Mouse (Mus musculus) layer of hippocampus, postnatal 10 days (tissue): ENCODE results near the gene Cfap77. TPM values are rescaled to one million over a fixed set of nuclear protein-coding genes. Genes with fewer than 3 reads are reported as not detected.

Experiments used
- DNase-seq, 2 experiments: peaks; one replicate each; pipeline ENCODE4 v3.0.0; 2021; ENCODE audit warnings: low spot score in 2 of 2
- total RNA-seq, 2 experiments: library from RNA; stranded (reverse); gene quantifications; 2 replicates each; pipeline ENCODE4 v1.2.3; 2021

The Cfap77 gene
- total RNA-seq, 2 experiments from 2014 or later: 0.64 to 1.2 TPM

DNA sequence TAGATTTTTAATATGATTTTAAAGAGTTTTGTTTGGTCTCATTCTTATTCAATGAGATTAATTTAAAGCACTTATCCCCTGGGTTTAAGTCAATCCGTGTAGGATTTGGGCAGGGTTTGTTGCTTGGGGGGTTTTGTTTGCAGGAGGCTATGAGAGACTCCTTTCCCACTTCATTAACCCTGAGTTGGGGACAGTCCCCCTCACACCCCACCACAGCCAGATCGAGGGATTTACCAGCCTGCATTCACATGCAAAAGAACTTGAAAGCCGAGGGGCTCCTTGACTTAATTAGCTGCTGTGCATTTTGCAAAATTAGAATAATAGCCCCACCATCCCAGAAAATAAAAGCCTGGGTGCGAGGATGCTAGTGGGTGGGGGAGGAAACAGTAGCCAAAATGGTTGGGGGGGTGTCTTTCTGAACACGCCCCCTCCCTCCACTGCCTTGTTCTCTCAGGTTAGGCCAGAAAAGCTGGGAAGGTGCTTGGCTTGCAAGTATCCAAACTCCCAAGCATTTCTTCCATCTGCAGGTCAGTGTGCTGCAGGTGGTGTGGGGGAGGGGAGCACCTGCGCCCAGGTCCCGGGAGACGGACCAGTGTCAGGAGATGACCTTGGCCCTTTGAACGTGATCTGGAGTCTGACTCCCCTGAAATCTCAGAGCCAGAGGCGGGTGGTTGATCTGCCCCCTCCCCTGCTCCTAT is 147.0 kb downstream of the Cfap77 start:
- no peak for DNase-seq

GRCm38 (mm10) chr2:28905561-28905960 is 149.3 kb downstream of the Cfap77 start:
- DNase-seq: no peak

DNA sequence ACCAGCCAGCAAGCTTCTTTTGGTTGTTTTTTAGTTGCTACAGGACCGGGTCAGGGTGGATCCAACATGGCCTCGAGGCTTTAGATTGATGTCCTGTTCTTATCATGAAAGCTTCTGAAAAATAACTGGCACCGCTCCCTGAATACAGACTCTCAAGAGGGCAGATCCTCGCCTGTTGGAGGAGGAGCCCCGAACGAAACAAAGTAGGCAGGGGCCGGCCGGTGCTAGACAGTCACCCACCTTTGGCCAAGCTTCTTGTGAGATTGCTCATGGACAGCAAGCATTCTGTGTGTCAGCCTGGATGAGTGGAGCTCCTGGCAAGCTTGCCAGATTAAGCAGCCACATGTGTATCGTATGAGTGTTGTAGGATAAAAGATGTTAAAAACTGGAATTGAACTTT is 150.1 kb downstream of the Cfap77 start:
- no peak for DNase-seq

DNA sequence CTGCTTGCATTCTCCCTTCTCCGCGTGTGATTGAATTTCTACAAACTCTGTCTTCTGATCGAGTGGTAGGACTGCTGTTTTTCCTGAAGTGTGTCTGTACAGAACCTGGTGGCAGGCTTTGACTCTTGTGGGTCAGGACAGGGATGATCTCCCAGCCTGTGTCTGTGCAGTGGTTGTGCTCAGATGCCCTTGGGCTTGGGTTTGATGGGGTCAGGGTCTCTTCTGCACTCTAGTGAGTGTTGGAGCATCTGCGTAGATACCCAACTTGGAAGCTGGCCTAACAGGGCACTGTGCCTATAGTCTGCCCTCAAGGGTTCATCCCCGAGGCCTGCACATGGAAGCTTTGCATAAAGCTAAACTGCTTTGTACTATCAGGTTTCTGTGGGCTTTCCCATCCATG is 151.0 kb downstream of the Cfap77 start:
- no peak for DNase-seq

- DNase-seq: no peak
Observed at GRCm38 (mm10) chr2:28902291-28902690, 152.6 kb downstream of the Cfap77 start.

- no peak for DNase-seq
Observed at GRCm38 (mm10) chr2:28897340-28897899, 157.4 kb downstream of the Cfap77 start.

- DNase-seq: no peak
Observed at GRCm38 (mm10) chr2:28895876-28896275, 159.0 kb downstream of the Cfap77 start.

GRCm38 (mm10) chr2:28893526-28893925 is 161.3 kb downstream of the Cfap77 start:
- no peak for DNase-seq

- no peak for DNase-seq
Observed at GRCm38 (mm10) chr2:28892796-28893195, 162.1 kb downstream of the Cfap77 start.

DNA sequence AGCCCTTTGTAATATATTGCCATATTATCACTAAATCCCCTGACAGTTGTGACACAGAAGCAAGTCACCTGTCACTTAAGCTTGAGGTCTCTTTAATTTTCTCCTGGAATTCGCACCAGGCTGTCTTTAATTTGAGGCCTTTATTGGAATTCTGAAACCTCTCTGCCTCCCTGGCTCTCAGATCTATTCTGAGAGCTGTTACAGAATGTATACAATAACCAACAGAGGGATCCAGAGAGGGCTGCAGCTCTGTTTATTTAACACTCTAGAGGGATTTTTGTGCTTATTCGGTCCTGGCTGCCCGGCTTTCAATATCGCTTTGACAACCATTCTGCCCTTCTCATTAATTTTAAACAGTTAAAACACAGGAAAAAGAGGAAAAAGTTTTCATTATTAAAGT is 170.0 kb downstream of the Cfap77 start:
- DNase-seq: no peak

DNA sequence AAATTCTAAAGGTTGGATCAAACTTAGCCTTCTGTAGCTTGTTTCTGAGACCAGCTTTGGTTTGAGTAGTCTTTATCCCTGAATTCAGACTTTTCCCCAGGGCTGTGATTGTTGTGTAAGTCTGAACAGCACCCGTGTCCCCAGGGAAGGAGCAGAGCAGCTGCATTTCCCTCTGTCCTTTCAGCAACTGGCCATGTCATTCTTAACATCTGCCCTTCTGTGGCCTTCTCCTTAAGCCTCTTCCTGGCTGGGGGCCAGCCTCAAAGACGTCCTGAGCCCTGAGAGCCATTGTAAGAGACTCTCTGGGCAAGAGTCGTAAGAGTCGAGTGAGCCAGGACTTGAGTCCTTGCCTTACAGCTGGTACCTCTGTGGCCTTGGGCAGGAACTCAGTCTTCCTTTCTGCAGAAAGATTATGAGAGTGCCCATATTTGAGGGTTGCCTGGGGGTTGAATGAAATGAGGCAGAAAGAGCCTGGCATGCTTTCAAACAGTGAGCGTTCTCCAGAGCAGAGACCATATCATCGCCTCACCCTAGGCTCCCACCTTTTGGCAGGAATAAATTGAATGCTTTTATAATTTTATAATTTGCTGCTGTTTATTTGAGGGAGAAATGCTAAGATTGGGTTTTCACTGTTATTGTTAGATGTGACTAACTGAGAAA is 171.9 kb downstream of the Cfap77 start:
- DNase-seq: no peak

DNA sequence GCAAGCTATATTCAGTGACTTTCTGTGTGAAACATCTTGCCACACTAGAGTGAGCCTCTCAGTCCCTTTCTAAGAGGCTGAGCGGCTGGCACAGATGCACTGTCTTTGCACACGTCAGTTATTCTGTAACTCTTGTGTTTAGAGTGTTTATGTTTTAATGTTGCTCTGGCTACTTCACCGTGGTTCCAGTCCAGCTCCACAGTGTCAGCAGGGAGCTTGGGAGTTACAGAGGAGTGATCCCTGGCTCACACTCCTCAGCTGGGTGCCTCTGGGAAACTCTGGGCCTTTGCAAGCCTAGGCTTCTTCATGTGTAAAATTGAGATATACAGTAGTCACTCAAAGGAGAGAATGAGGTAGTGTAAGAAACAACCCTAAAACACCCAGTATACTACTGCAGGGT is 172.8 kb downstream of the Cfap77 start:
- DNase-seq: no peak

DNA sequence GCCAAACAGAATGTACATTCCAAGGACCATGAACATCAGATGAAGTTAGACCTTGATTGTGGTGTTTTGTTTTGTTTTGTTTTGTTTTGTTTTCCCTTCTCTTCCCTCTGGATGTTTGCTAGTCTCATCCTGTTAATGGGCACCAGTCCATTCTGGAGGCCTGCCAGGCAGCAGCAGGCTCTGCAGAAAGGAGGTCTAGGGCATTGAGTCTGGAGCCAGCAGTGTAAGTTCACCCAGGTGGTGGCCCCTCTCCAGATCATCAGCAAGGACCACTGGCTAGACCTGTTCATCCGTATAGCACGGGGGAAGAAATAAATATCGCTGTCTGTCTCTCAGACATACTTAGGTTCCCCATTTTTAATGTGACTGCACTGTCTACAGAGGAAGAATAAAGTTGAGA is 173.6 kb downstream of the Cfap77 start:
- peak in 1 of 2 experiments; percentile 35 for DNase-seq

Other genes with a start within 250 kb of the Cfap77 start
- 10 to 100 TPM; 40.3 to 46.9 TPM for gene Gtf3c4, start 214.7 kb downstream of the Cfap77 start, total RNA-seq
- 1 to 10 TPM; 9.1 TPM for gene Ddx31, start 214.7 kb downstream of the Cfap77 start, total RNA-seq
- gene Barhl1, start 138.4 kb downstream of the Cfap77 start, total RNA-seq: under 1 TPM; 0.20 to 0.23 TPM
- 10 to 100 TPM; 10.5 to 12.0 TPM for gene Ttf1, start 5.2 kb upstream of the Cfap77 start, total RNA-seq
- gene Setx, start 69.1 kb upstream of the Cfap77 start, total RNA-seq: 10 to 100 TPM; 48.1 to 49.4 TPM
- gene Ntng2, start 197.9 kb upstream of the Cfap77 start, total RNA-seq: 100 to 1,000 TPM; 134 to 147 TPM